Mouse (Mus musculus): ENCODE results near the gene Ccr7.

Gene Ccr7

GRCm38 (mm10) chr11:99136961-99137360 is 17.9 kb downstream of the Ccr7 start:
- no peak for DNase-seq

DNA sequence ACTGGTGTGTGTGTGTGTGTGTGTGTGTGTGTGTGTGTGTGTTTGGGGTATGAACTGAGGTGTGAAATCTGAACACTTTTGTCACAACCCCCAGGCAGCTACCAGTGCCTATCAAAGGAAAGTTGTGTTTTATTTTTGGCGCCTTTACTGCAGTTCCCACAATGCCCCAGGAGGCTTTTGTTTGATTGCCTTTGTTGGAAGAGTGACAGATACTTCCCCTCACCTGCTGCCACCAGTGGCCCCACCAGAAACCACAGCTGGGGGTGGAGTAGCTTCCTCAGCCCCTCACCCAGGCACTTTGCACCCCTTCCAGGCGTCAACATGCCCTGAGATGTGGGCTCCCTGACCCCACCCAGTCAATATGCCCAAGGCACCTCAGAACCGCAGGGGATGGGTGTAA is 18.5 kb downstream of the Ccr7 start:
- peak; percentile 83 for DNase-seq

- peak; percentile 42 for DNase-seq
Measured at GRCm38 (mm10) chr11:99135047-99135440, 19.8 kb downstream of the Ccr7 start.

- peak; percentile 49 for DNase-seq
Measured at GRCm38 (mm10) chr11:99134266-99135046, 20.4 kb downstream of the Ccr7 start.

GRCm38 (mm10) chr11:99133285-99133897 is 21.5 kb downstream of the Ccr7 start:
- peak; percentile 28 for DNase-seq

GRCm38 (mm10) chr11:99132091-99132730 is 22.7 kb downstream of the Ccr7 start:
- peak; percentile 61 for DNase-seq

DNA sequence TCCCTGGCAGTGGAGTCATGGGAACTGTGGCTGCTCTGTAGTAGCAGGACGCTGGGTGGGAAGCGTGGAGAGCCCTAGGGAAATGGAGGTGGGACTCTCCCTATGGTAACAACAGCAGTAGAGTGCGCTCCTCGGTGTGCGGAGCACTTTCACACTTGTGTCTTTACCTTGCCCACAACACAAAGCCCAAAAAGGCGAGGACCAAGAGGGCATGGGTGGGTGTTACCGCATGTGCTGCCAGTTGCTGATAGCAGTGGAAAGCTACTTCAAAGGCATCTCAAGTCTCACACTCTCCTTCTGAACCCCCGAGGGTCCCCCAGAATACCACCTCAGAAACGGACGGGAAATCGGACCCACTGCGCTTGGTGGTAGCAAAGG is 23.4 kb downstream of the Ccr7 start:
- DNase-seq: peak; percentile 42

DNA sequence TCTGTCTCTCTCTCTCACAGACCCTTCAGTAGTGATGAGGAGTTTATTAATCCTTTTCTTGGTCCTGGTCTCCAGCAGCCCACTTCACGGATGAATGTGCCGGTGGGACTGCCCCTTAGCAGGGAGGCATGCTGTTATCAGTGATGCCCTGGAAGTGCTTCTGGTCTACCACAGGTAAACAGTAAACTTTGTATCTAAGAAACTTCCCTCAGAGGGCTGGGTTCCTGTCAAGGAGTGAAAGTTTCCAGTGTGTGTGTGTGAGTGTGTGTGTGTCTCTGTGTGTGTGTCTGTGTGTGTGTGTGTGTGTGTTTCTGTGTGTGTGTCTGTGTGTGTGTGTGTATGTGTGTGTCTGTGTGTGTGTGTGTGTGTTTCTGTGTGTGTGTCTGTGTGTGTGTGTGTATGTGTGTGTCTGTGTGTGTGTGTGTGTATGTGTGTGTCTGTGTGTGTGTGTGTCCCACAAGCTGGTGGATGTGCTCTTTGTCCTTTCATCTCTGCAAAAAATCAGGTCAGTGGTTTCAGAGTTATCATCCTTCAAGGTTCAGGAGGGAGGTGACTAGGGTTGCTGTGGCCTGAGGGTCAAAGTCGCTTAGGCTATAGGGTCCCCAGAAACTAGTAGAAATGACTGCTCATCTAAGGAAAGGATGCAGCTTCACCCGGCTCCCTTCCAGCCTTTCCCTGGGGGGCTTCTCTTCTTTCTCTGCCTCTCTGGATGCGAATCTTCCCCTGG is 24.0 kb downstream of the Ccr7 start:
- DNase-seq: peak; percentile 18

DNA sequence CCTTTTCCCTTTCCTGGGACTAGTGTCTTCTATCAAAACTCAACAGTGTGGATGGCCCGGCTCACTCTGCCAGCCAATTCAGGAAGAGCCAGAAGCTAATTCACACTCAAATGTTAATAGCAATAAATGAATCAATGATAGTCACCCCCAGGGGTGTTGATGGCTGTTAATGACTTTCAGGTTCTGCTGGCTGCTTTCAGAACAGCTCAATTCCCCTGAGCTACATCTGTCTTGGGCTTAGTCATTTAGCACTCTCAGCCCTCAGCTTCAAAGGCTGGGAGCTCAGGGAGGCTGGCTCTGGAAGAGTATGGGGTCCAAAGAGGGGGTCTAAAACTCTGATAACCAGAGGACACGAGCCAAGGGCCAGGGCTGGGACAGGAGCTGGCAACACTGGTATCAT is 25.6 kb downstream of the Ccr7 start:
- peak; percentile 10 for DNase-seq

- DNase-seq: peak; percentile 15
Measured at GRCm38 (mm10) chr11:99127785-99128682, 26.8 kb downstream of the Ccr7 start.

DNA sequence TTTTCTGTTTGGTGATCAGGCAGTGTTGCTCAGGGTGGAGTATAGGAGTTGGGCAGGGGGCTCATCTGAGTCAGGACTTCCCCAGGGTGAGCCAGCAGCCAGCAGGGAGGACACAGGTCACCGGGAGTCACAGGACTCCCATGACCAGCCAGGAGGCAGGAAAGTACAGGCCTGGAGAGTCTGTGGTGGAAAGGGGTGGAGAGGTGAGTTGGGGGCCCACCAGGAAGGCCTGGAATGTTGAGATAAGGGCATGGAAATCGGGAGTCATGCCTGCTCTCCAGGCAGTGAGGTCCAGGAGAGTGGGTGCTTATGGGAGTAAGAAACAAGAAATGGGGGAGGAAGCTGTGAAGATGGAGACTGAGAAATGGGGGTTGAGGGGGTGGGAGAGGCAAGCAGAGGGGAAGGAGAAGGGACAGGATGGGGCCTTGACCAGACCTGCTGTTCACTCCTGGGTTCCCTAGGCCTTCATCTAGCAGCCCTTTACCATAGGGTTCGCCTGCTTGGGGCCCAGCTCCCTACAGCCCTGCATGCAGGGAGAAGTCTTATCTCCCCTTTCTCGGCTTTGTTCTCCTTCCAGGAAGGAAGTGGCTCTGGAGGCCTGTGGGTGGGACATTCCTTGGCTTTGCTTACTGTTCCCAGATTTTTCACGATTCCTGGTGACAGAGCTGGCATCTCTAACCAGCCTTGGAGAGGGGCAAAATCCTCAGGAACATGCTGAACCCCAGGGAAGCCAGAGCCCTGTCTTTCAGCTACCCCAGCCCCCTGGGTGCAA is 28.2 kb downstream of the Ccr7 start:
- peak; percentile 41 for DNase-seq

- DNase-seq: no peak
Measured at GRCm38 (mm10) chr11:99124635-99125029, 30.2 kb downstream of the Ccr7 start.

GRCm38 (mm10) chr11:99123977-99124634 is 30.8 kb downstream of the Ccr7 start:
- DNase-seq: peak; percentile 82

- no peak for DNase-seq
Measured at GRCm38 (mm10) chr11:99122703-99123102, 32.2 kb downstream of the Ccr7 start.

GRCm38 (mm10) chr11:99121218-99121631 is 33.7 kb downstream of the Ccr7 start:
- no peak for DNase-seq

- DNase-seq: no peak
Measured at GRCm38 (mm10) chr11:99120524-99121217, 34.2 kb downstream of the Ccr7 start.

DNA sequence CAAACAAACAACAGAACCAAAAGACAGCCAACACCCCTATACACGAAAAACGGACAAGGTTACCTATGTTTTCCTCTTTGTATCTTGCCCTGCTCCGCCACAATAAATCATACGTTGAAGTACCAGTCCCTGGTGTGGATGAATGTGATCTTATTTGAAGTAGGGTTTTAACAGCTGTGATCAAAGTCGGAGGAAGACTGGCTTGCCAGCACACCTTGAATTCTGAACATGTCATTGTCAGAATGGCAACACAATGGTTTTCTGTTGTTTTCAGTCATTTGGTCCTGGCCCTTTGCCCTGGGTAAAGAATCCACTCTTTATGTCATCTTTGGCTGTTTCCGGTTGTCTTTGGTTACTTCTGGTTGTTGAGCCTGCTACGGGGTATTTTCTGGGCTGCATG is 35.9 kb downstream of the Ccr7 start:
- DNase-seq: no peak

DNA sequence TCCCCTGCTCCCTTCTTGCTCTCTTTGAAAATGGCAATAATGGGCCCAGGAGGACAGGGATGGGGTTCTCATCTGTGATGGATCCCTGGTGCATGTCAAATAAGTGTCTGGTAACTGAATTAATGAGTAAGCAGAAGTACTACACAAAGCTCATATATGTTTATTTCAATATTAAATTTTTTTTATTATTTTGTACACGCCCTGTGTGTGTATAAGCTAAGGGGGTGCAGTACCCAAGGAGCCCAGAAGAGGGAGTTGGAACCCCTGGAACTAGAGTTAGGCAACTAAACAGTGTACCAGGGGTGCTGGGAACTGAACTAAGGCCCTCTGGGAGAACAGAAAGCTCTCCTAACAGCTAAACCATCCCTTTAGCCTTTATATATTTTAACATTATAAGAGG is 36.5 kb downstream of the Ccr7 start:
- DNase-seq: no peak

DNA sequence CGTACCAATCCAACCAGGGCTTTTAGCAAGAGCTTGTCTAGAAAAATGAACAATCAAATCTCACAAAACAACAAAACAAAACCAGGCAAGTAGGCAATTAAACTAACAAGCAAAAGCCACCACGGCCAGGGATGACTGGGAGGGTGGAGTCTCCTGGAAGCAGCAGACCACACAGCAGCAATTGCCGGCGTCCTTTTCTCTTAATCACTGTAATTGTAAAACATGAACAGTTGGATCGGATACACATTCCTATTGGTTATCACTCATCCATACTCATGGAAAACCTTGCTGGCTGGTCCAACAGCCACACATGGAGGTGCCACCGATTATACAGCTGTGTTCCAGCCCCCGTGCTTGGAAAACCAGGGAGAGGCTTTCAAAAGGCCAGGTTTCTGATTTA is 37.0 kb downstream of the Ccr7 start:
- no peak for DNase-seq

DNA sequence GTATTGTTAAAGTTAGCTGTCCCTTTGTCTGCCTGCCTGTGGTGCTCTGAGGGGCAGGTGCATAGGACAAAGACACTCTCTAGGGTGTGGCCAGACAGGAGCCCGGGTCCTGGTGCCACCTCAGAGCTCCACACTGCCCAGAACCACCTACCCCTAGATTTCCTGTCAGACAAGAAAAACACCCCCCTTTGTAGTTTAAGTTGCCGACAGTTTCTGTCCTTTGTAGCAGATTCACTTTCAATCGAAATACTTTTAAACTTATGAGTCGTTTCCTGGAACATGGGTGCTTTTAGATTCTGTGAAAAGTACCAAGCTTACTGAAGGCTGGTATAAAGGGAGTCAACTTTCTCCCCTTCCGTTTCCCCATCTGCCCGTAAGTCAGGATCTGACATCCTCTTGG is 38.9 kb downstream of the Ccr7 start:
- DNase-seq: no peak

Data from thymus, postnatal 4 days (tissue).